Mouse (Mus musculus) kidney, postnatal 0 days (tissue): ENCODE results near the gene Eif4e1b. TPM values are rescaled to one million over a fixed set of nuclear protein-coding genes. Genes with fewer than 3 reads are reported as not detected.

Experiments used
- ATAC-seq: fragments of 200-750 bp; cut with Nextera tagmentation; replicated peaks from 2 replicates; pipeline ENCODE4 v1.8.0; 2017; ENCODE audit warnings: low read depth, moderate number of reproducible peaks, moderate TSS enrichment, moderate library complexity; ENCODE audit not compliant: low FRiP score
- DNase-seq: peaks from one replicate; pipeline ENCODE4 v3.0.0-alpha.2; 2016; ENCODE audit warnings: low spot score
- H3K27ac ChIP-seq: fragments of 300-500 bp; sonication (generic); 2 replicates; pipeline ENCODE4 v1.5.1; 2014; ENCODE audit warnings: mild to moderate bottlenecking
- H3K27me3 ChIP-seq: fragments of 300-500 bp; sonication (generic); 2 replicates; pipeline ENCODE4 v1.6.1; 2014; ENCODE audit warnings: low read length, mixed read lengths; ENCODE audit not compliant: insufficient read depth
- H3K36me3 ChIP-seq: fragments of 300-500 bp; sonication (generic); 2 replicates; pipeline ENCODE4 v1.6.1; 2014; ENCODE audit warnings: low read length, mixed read lengths; ENCODE audit not compliant: insufficient read depth
- H3K4me1 ChIP-seq: fragments of 300-500 bp; sonication (generic); replicated peaks from 2 replicates; pipeline ENCODE4 v1.6.1; 2014; ENCODE audit warnings: antibody characterized with exemption, low read length, mixed read lengths; ENCODE audit not compliant: insufficient read depth
- H3K4me2 ChIP-seq: fragments of 300-500 bp; sonication (generic); 2 replicates; pipeline ENCODE4 v1.6.1; 2014; ENCODE audit warnings: mild to moderate bottlenecking, low read length, moderate library complexity, mixed read lengths
- H3K4me3 ChIP-seq: fragments of 300-500 bp; sonication (generic); replicated peaks from 2 replicates; pipeline ENCODE4 v1.5.1; 2014; ENCODE audit warnings: low read depth, low read length
- H3K9ac ChIP-seq: fragments of 300-500 bp; sonication (generic); 2 replicates; pipeline ENCODE4 v1.6.1; 2014; ENCODE audit warnings: low read depth, low read length
- H3K9me3 ChIP-seq: fragments of 300-500 bp; sonication (generic); replicated peaks from 2 replicates; pipeline ENCODE4 v1.6.1; 2016; ENCODE audit warnings: low read length, inconsistent platforms, mixed read lengths
- CTCF ChIP-seq: IDR thresholded peaks from 2 replicates; pipeline ENCODE4 v1.5.1; 2016; ENCODE audit warnings: antibody characterized with exemption, low read depth, mild to moderate bottlenecking, moderate library complexity
- WGBS: fragments of 180-500 bp; shearing (Covaris S2); extraction: QIAGEN DNeasy Blood & Tissue Kit; methylation state at CpG from one replicate; pipeline ENCODE4 v1.1.7; 2014; 5-methylcytosine and 5-hydroxymethylcytosine counted together
- polyA plus RNA-seq: library from polyadenylated mRNA; unstranded; fragments of >200 nt; fragmentation: Nextera tagmentation; extraction: Ambion mirVana; gene quantifications from 2 replicates; pipeline ENCODE4 v1.2.1, GENCODE M21; 2015

Eif4e1b gene
- polyA plus RNA-seq, 1 experiment from 2014 or later, result not detected

DNA sequence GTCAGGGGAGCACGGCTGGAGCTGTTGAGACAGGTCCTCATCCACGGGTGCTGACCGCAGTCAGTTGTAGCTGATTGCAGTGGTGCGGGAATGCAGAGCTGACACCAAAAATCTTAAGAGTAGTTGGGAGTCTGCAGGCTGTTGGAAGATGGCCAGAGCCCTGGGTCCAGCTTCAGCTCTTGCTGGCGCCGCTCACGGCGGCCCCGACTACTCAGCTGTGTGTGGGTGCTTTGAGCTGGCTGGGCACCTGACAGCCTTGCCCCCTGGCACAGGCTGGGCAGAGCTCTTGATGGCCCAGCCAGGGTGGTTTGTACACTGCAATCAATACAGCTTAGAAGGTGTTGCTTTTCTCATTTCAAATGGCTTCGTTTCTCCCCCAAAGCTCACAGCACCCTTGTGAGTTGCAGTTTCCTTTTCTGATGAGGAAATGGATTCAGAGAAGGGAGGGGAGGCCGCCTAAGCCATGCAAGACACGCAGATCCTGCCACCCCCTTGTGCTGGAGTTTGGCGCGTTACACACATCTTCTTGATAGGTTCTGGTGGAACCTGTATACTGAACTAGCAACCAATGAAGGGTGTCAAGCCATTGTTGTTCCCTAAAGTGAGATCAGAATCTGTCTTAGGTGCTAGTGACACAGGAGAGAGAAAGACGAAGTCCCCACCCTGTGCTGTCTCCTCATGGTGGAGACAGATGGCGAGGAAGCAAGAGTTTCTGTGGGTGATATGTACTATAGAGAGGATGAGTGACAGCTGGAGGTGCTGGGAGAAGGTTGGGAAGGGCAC lies 14.3 kb downstream of the Eif4e1b start:
- H3K4me2 ChIP-seq, result no peak overlapping the region
- no peak for TF ChIP-seq CTCF
- no peak overlapping the region for H3K27ac ChIP-seq
- ATAC-seq (no peak), DNase-seq (no peak)
- 0 out of 2 replicates have a peak, but pooled peaks cover 7% of the 10 kb centered on the region for H3K27me3 ChIP-seq
- WGBS, result 81% methylated on average over 16 of the region's 16 CpGs
- H3K9me3 ChIP-seq, result no peaks in the 10 kb centered on the region
- H3K9ac ChIP-seq, result no peak overlapping the region
- no peaks in the 10 kb centered on the region for H3K36me3 ChIP-seq
- no peaks in the 10 kb centered on the region for H3K4me1 ChIP-seq
- no peak overlapping the region for H3K4me3 ChIP-seq

DNA sequence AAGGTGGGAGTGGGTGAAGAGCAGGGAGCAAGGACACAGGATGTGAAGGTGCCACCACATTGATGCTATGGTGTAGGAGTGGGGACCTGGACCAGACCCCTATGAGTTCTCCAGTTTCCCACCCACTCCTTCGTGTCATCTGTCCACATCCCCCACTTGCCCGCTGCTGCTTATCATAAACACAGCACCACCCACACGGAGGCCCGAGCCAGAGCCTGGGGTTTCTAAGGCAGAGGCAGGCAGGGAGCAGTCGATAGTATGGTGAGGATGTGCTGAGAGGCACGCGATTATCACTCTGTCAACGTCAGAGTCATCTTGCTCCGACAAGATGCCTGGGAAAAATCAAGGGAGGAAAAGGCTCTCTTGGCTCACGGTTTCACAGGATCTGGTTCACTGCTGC lies 14.9 kb downstream of the Eif4e1b start:
- Histone ChIP-seq H3K9ac (no peak overlapping the region), H3K27me3 (0 out of 2 replicates have a peak, but pooled peaks cover 7% of the 10 kb centered on the region), H3K4me3 (no peak overlapping the region), H3K4me2 (no peak overlapping the region), H3K4me1 (no peaks in the 10 kb centered on the region), H3K9me3 (no peaks in the 10 kb centered on the region), H3K36me3 (no peaks in the 10 kb centered on the region), H3K27ac (no peak overlapping the region)
- 70% methylated on average over 10 of the region's 10 CpGs for WGBS
- no peak for TF ChIP-seq CTCF
- DNase-seq, result no peak
- ATAC-seq, result no peak

- Histone ChIP-seq H3K36me3 (no peaks in the 10 kb centered on the region), H3K27me3 (0 out of 2 replicates have a peak, but pooled peaks cover 7% of the 10 kb centered on the region), H3K27ac (no peak overlapping the region), H3K4me3 (no peak overlapping the region), H3K4me1 (no peaks in the 10 kb centered on the region), H3K9me3 (no peaks in the 10 kb centered on the region), H3K9ac (no peak overlapping the region), H3K4me2 (no peak overlapping the region)
- WGBS, result 18% methylated on average over 9 of the region's 9 CpGs
- DNase-seq (peak; percentile 79), ATAC-seq (no peak)
- peak; percentile 98 for TF ChIP-seq CTCF
These were observed 15.9 kb downstream of the Eif4e1b start for GRCm38 (mm10) chr13:54799701-54800100.

- Histone ChIP-seq H3K27ac (no peak overlapping the region), H3K27me3 (0 out of 2 replicates have a peak, but pooled peaks cover 7% of the 10 kb centered on the region), H3K9ac (no peak overlapping the region), H3K4me2 (no peak overlapping the region), H3K4me1 (no peaks in the 10 kb centered on the region), H3K36me3 (no peaks in the 10 kb centered on the region), H3K4me3 (no peak overlapping the region), H3K9me3 (no peaks in the 10 kb centered on the region)
- DNase-seq (peak; percentile 9), ATAC-seq (no peak)
- no peak for TF ChIP-seq CTCF
- 32% methylated on average over 4 of the region's 4 CpGs for WGBS
These were observed 16.4 kb downstream of the Eif4e1b start for GRCm38 (mm10) chr13:54800206-54800605.

- Histone ChIP-seq H3K9ac (no peak overlapping the region), H3K4me3 (no peak overlapping the region), H3K4me2 (no peak overlapping the region), H3K36me3 (no peaks in the 10 kb centered on the region), H3K27me3 (0 out of 2 replicates have a peak, but pooled peaks cover 3% of the 10 kb centered on the region), H3K27ac (no peak overlapping the region), H3K9me3 (no peaks in the 10 kb centered on the region), H3K4me1 (no peaks in the 10 kb centered on the region)
- ATAC-seq (no peak), DNase-seq (no peak)
- WGBS, result 76% methylated on average over 6 of the region's 6 CpGs
- peak; percentile 42 for TF ChIP-seq CTCF
These were observed 19.2 kb downstream of the Eif4e1b start for GRCm38 (mm10) chr13:54803010-54803409.

GRCm38 (mm10) chr13:54805134-54805838 lies 21.5 kb downstream of the Eif4e1b start:
- Histone ChIP-seq H3K36me3 (no peaks in the 10 kb centered on the region), H3K27me3 (no peaks in the 10 kb centered on the region), H3K4me3 (no peak overlapping the region), H3K4me1 (no peaks in the 10 kb centered on the region), H3K27ac (no peak overlapping the region), H3K4me2 (no peak overlapping the region), H3K9ac (no peak overlapping the region), H3K9me3 (no peaks in the 10 kb centered on the region)
- 37% methylated on average over 21 of the region's 21 CpGs for WGBS
- ATAC-seq (no peak), DNase-seq (no peak)
- peak; percentile 57 for TF ChIP-seq CTCF
